Mouse (Mus musculus) myocyte (in vitro differentiated cells): ENCODE data around the gene Cth. TPM values are rescaled to one million over a fixed set of nuclear protein-coding genes. Genes with fewer than 3 reads are reported as not detected.

Source experiments
- H3K27me3 ChIP-seq: one replicate; pipeline ENCODE4 v1.6.1; 2011; ENCODE audit not compliant: control insufficient read depth, insufficient read depth, insufficient read length
- H3K36me3 ChIP-seq: one replicate; pipeline ENCODE4 v1.6.1; 2011; ENCODE audit not compliant: control insufficient read depth, insufficient read depth
- H3K4me2 ChIP-seq: one replicate; pipeline ENCODE4 v1.6.1; 2011; ENCODE audit warnings: low read depth, control low read depth
- H3K4me3 ChIP-seq: one replicate; pipeline ENCODE4 v1.5.1; 2011; ENCODE audit warnings: mild to moderate bottlenecking, control low read depth, moderate library complexity
- H3K79me2 ChIP-seq: one replicate; pipeline ENCODE4 v1.6.1; 2011; ENCODE audit not compliant: control insufficient read depth, insufficient read depth
- H3ac ChIP-seq: one replicate; pipeline ENCODE4 v1.6.1; 2011; ENCODE audit not compliant: control insufficient read depth, insufficient read length
- CEBPB ChIP-seq: IDR thresholded peaks from 2 replicates; pipeline ENCODE4 v1.6.1; 2011; ENCODE audit warnings: mild to moderate bottlenecking, moderate library complexity; ENCODE audit not compliant: poor library complexity, insufficient read depth, severe bottlenecking
- E2F4 ChIP-seq: IDR thresholded peaks from one replicate; pipeline ENCODE4 v1.6.1; 2011; ENCODE audit warnings: mild to moderate bottlenecking, control low read depth, moderate library complexity; ENCODE audit not compliant: insufficient read depth
- MAX ChIP-seq: IDR thresholded peaks from one replicate; pipeline ENCODE4 v1.6.1; 2011; ENCODE audit warnings: low read depth, mild to moderate bottlenecking, control low read depth
- MYOD1 ChIP-seq, 3 experiments: IDR thresholded peaks; one replicate each; pipeline ENCODE4 v1.6.1; 2011; ENCODE audit warnings: control low read depth in 2 of 3, low read depth in 2 of 3, mild to moderate bottlenecking in 2 of 3, moderate library complexity in 1 of 3; ENCODE audit not compliant: insufficient read length in 2 of 3, control insufficient read depth in 1 of 3
- MYOG ChIP-seq, 3 experiments: IDR thresholded peaks; one replicate each; pipeline ENCODE4 v1.6.1; 2011; ENCODE audit warnings: control low read depth in 2 of 3, low read depth in 2 of 3, mild to moderate bottlenecking in 2 of 3; ENCODE audit not compliant: insufficient read length in 2 of 3, control insufficient read depth in 1 of 3, insufficient read depth in 1 of 3
- POLR2A ChIP-seq: IDR thresholded peaks from one replicate; pipeline ENCODE4 v1.6.1; 2011; ENCODE audit warnings: low read depth, mild to moderate bottlenecking, control low read depth, moderate library complexity; ENCODE audit not compliant: insufficient read length
- POLR2AphosphoS2 ChIP-seq: IDR thresholded peaks from one replicate; pipeline ENCODE4 v1.6.1; 2011; ENCODE audit warnings: low read depth, control low read depth; ENCODE audit not compliant: insufficient read length
- REST ChIP-seq: IDR thresholded peaks from one replicate; pipeline ENCODE4 v1.6.1; 2011; ENCODE audit warnings: mild to moderate bottlenecking, control low read depth, moderate library complexity; ENCODE audit not compliant: insufficient read depth, insufficient read length
- SRF ChIP-seq: IDR thresholded peaks from one replicate; pipeline ENCODE4 v1.6.1; 2011; ENCODE audit warnings: low read depth; ENCODE audit not compliant: control insufficient read depth, insufficient read length
- TCF12 ChIP-seq: IDR thresholded peaks from one replicate; pipeline ENCODE4 v1.6.1; 2011; ENCODE audit warnings: mild to moderate bottlenecking, control low read depth; ENCODE audit not compliant: poor library complexity, insufficient read depth, severe bottlenecking
- TCF3 ChIP-seq: IDR thresholded peaks from one replicate; pipeline ENCODE4 v1.6.1; 2011; ENCODE audit warnings: low read depth, control low read depth; ENCODE audit not compliant: insufficient read length
- USF1 ChIP-seq: IDR thresholded peaks from one replicate; pipeline ENCODE4 v1.6.1; 2011; ENCODE audit warnings: low read depth, mild to moderate bottlenecking, control low read depth, moderate library complexity
- polyA plus RNA-seq: library from polyadenylated mRNA; unstranded; fragments of >200 nt; fragmentation: generic; extraction: Trizol; gene quantifications from one replicate; pipeline ENCODE4 v1.2.1, GENCODE M21; 2012; ENCODE audit warnings: missing spikeins

The Cth gene
- polyA plus RNA-seq, 1 experiment, result 66.6 TPM

DNA sequence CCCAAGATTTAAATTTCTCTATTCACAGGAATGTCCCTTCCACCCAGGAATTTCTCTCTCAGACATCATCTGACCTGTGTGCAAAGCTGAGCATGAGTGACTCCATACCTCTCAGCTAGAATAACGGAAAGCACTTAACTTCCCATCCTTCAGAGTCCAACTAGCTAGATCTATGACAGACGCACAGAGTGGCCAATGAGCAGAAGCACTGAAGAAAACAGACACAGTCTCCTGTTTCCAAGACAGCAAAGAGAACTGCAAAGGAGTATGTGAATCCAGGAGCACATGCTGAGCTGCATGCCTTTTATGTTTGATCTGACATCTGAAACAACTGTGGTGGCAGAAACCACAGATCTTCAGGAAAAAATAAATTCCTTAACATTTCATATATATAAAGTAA is 1.9 kb upstream of the Cth start:
- peaks cover 19% of the 10 kb centered on the region for H3K79me2 ChIP-seq
- no peak overlapping the region for H3K4me3 ChIP-seq
- peaks cover under 1% of the 10 kb centered on the region for H3K36me3 ChIP-seq
- no peak overlapping the region for H3K4me2 ChIP-seq
- no peaks in the 10 kb centered on the region for H3K27me3 ChIP-seq
- TF ChIP-seq MAX (no peak), POLR2A (no peak), MYOD1 (IDR thresholded peaks at IDR 0.05; ENCODE audit: control insufficient read depth in 1 of 3, insufficient read length in 2 of 3, low read depth in 2 of 3) (no peak), USF1 (no peak), POLR2AphosphoS2 (no peak), MYOG (IDR thresholded peaks at IDR 0.05; ENCODE audit: control insufficient read depth in 1 of 3, insufficient read depth in 1 of 3, insufficient read length in 2 of 3, low read depth in 2 of 3) (no peak), SRF (no peak), CEBPB (no peak), TCF12 (no peak), TCF3 (no peak), REST (no peak), E2F4 (no peak)
- H3ac ChIP-seq, result no peak overlapping the region

DNA sequence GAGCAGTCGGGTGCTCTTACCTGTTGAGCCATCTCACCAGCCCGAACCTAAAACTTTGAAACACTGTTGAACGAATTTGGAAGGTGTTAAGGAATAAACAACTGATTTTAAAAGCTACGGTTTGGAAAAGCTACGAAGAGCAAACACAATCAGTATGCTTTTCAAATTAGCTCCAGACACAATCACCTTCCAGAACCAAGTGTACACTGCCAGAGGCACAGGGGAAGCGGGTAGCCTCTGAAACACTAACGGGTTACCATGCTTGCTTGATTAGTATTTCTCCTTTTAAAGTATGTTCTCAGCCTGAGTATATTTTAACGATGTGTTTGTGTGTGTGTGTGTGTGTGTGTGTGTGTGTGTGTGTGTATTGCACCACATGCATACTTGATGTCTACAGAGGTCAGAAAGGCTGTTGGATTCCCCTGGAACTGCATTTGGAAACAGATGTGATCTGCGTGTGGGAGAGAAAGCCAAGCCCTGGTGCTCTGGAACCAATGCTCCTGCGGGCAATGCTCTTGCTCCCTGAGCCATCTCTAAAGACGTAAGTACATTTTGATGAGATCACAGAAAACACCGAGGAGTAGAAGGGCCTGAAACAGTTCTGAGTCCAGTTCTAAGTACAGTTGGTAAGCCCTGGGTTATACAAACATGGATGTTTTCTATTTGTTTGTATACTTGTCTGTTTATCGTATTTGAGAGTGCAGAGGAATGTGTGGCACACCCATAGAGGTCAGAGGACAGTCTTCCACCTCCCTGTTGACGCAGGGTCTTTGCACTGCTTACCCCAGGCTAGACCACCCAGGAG is 1.0 kb upstream of the Cth start:
- Histone ChIP-seq H3K4me3 (no peak overlapping the region), H3K36me3 (peaks cover 5% of the 10 kb centered on the region), H3K27me3 (no peaks in the 10 kb centered on the region), H3ac (no peak overlapping the region), H3K4me2 (no peak overlapping the region), H3K79me2 (peaks cover 22% of the 10 kb centered on the region)
- TF ChIP-seq POLR2AphosphoS2, result no peak
- no peak for TF ChIP-seq E2F4
- no peak for TF ChIP-seq MYOD1 (IDR thresholded peaks at IDR 0.05; ENCODE audit: control insufficient read depth in 1 of 3, insufficient read length in 2 of 3, low read depth in 2 of 3)
- TF ChIP-seq MYOG (IDR thresholded peaks at IDR 0.05; ENCODE audit: control insufficient read depth in 1 of 3, insufficient read depth in 1 of 3, insufficient read length in 2 of 3, low read depth in 2 of 3), result no peak
- TF ChIP-seq REST, result no peak
- TF ChIP-seq MAX, result no peak
- TF ChIP-seq TCF3, result no peak
- no peak for TF ChIP-seq USF1
- TF ChIP-seq SRF, result no peak
- no peak for TF ChIP-seq TCF12
- TF ChIP-seq CEBPB, result no peak
- no peak for TF ChIP-seq POLR2A

DNA sequence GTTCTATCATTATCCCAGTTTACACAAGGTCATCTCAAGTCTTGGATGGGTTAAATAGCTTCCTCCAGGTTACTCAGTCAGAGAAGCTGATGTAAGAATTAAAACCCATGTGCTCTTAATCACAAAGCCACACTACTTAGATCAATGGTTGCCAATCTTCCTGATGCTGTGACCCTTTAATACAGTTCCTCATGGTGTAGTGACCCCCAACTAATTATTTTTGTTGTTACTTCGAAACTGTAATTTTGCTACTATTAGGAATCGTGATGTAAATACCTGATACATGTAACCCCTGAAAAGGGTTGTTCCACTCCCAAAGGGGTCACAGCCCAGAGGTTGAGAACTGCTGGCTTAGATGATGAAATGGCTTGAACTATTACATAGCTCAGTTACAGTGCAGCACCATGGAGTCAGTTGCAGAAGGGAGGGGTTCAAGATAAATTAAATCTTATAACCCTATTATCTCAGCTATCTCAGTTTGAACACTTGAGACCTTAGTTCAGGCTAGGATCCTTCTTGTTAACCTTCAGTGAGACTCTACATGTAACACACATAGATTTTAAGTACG is 1.5 kb downstream of the Cth start:
- H3ac ChIP-seq, result no peak overlapping the region
- peak overlapping the region; percentile 97 for H3K4me3 ChIP-seq
- H3K27me3 ChIP-seq, result no peaks in the 10 kb centered on the region
- TF ChIP-seq POLR2A (no peak), TCF3 (no peak), E2F4 (no peak), CEBPB (peak; percentile 32; the same call in 1 of the 2 replicates), POLR2AphosphoS2 (peak; percentile 36), SRF (no peak), MYOG (IDR thresholded peaks at IDR 0.05; ENCODE audit: control insufficient read depth in 1 of 3, insufficient read depth in 1 of 3, insufficient read length in 2 of 3, low read depth in 2 of 3) (no peak), TCF12 (no peak), MYOD1 (IDR thresholded peaks at IDR 0.05; ENCODE audit: control insufficient read depth in 1 of 3, insufficient read length in 2 of 3, low read depth in 2 of 3) (no peak), REST (no peak), USF1 (no peak), MAX (no peak)
- H3K79me2 ChIP-seq, result peaks cover 22% of the 10 kb centered on the region
- H3K36me3 ChIP-seq, result peaks cover 30% of the 10 kb centered on the region
- H3K4me2 ChIP-seq, result peak overlapping the region; percentile 84

DNA sequence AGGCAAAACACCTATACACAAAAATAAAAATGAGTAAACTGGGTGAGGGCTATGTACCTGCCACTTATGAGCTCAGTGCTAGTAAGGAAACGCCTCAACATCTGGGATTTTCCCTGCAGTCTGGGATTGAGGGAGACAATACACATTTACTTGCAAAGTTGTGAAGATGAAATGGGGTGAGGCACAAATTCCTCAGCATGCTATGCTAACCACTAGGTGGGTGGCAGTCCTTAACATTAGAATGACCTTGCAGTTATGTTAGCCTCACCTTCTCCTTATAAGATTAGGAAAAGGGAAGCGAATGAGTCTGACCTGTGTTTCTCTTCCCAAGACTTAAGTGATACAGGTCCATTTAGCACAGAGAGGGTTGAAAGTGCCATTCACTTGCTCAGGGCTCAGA is 3.5 kb downstream of the Cth start:
- H3K4me3 ChIP-seq, result no peak overlapping the region
- H3K36me3 ChIP-seq, result peaks cover 36% of the 10 kb centered on the region
- TF ChIP-seq REST, result no peak
- TF ChIP-seq TCF3, result no peak
- TF ChIP-seq POLR2AphosphoS2, result no peak
- no peak for TF ChIP-seq MYOG (IDR thresholded peaks at IDR 0.05; ENCODE audit: control insufficient read depth in 1 of 3, insufficient read depth in 1 of 3, insufficient read length in 2 of 3, low read depth in 2 of 3)
- TF ChIP-seq MAX, result no peak
- no peak for TF ChIP-seq MYOD1 (IDR thresholded peaks at IDR 0.05; ENCODE audit: control insufficient read depth in 1 of 3, insufficient read length in 2 of 3, low read depth in 2 of 3)
- no peak for TF ChIP-seq POLR2A
- TF ChIP-seq E2F4, result no peak
- TF ChIP-seq TCF12, result no peak
- no peak for TF ChIP-seq USF1
- TF ChIP-seq CEBPB, result no peak
- TF ChIP-seq SRF, result no peak
- H3K79me2 ChIP-seq, result peaks cover 22% of the 10 kb centered on the region
- no peak overlapping the region for H3ac ChIP-seq
- H3K4me2 ChIP-seq, result peak overlapping the region; percentile 84
- H3K27me3 ChIP-seq, result no peaks in the 10 kb centered on the region
